ENCODE assay signal across 17 mouse cellular contexts in genomic region chr6:135183961-135184360, GRCm38 (mm10). TPM values are rescaled to one million over a fixed set of nuclear protein-coding genes. Genes with fewer than 3 reads are reported as not detected.
DNase-seq lines count a peak whose midpoint lies in the region; ATAC-seq and TF ChIP-seq lines count a peak whose summit lies in the region.
"Had no signal": no experiment of that assay in that cellular context is flagged by ENCODE, and none has a peak within 500 bp of the region (broad histone marks: within the 10 kb centered on the region; RNA-seq: fewer than 3 reads in every experiment).

No protein-coding gene starts in this region.

- no peak for TF ChIP-seq POLR2A in CH12.LX (IDR thresholded peaks at IDR 0.05; ENCODE audit: low read depth, low read length)

- no peaks in the 10 kb centered on the region for H3K9me3 ChIP-seq in kidney, postnatal 0 days (replicated peaks; ENCODE audit: low read length)
- no peaks in the 10 kb centered on the region for H3K9me3 ChIP-seq in kidney, embryonic 16.5 days (ENCODE audit: low read length)
- H3K9me3 ChIP-seq in CH12.LX (replicated peaks; ENCODE audit: low read length), result no peaks in the 10 kb centered on the region
- H3K9me3 ChIP-seq: forebrain, embryonic 12.5 days; limb, embryonic 12.5 days; neural tube, embryonic 13.5 days; stomach, embryonic 15.5 days had no signal

- peak; percentile 62 for TF ChIP-seq CTCF in kidney, postnatal 0 days (IDR thresholded peaks at IDR 0.05; ENCODE audit: low read depth)
- TF ChIP-seq CTCF in CH12.LX (conservative IDR thresholded peaks at IDR 0.05 in 1 of 2, IDR thresholded peaks at IDR 0.05 in 1 of 2; ENCODE audit: low read depth in 2 of 2, low read length in 2 of 2), result peak in 1 of 2 experiments; percentile 45; a peak in 2 of 4 replicates

- H3K4me2 ChIP-seq in kidney, postnatal 0 days (ENCODE audit: low read length), result no peak overlapping the region
- H3K4me2 ChIP-seq in kidney, embryonic 16.5 days (replicated peaks; ENCODE audit: low read depth, low read length), result no peak overlapping the region
- H3K4me2 ChIP-seq in CH12.LX (ENCODE audit: insufficient read depth, low read depth, poor library complexity, severe bottlenecking), result no peak overlapping the region
- H3K4me2 ChIP-seq: forebrain, embryonic 12.5 days; limb, embryonic 12.5 days; neural tube, embryonic 13.5 days; stomach, embryonic 15.5 days had no signal

- dilution Hi-C loops in CH12.LX (cut with MboI; ENCODE audit: extremely low pct_ligation_motif_present, extremely low pct_unique_long_range_greater_than_20kb, low sequenced_read_pairs), result no loop called here

- no peak overlapping the region for H3K9ac ChIP-seq in kidney, postnatal 0 days (ENCODE audit: low read depth, low read length)
- H3K9ac ChIP-seq in kidney, embryonic 16.5 days (replicated peaks; ENCODE audit: low read length), result no peak overlapping the region
- H3K9ac ChIP-seq in CH12.LX (ENCODE audit: insufficient read depth, low read depth), result no peak overlapping the region
- H3K9ac ChIP-seq: forebrain, embryonic 12.5 days; limb, embryonic 12.5 days; neural tube, embryonic 13.5 days; stomach, embryonic 15.5 days had no signal

- no peaks in the 10 kb centered on the region for H3K27me3 ChIP-seq in kidney, postnatal 0 days (ENCODE audit: insufficient read depth, low read length)
- 0 out of 2 replicates have a peak, but pooled peaks cover 4% of the 10 kb centered on the region for H3K27me3 ChIP-seq in kidney, embryonic 16.5 days (ENCODE audit: insufficient read depth, low read length)
- H3K27me3 ChIP-seq in CH12.LX (replicated peaks), result no peaks in the 10 kb centered on the region
- H3K27me3 ChIP-seq: forebrain, embryonic 12.5 days; neural tube, embryonic 13.5 days; stomach, embryonic 15.5 days had no signal

- H3K36me3 ChIP-seq in kidney, postnatal 0 days (ENCODE audit: insufficient read depth, low read length), result no peaks in the 10 kb centered on the region
- H3K36me3 ChIP-seq in kidney, embryonic 16.5 days (ENCODE audit: insufficient read depth, low read length), result no peaks in the 10 kb centered on the region
- H3K36me3 ChIP-seq in CH12.LX (replicated peaks in 1 of 2; ENCODE audit: control insufficient read depth in 1 of 2, insufficient read depth in 1 of 2, low read length in 1 of 2), result no peaks in the 10 kb centered on the region
- H3K36me3 ChIP-seq: forebrain, embryonic 12.5 days; limb, embryonic 12.5 days; neural tube, embryonic 13.5 days; stomach, embryonic 15.5 days had no signal

- no peak overlapping the region for H3K27ac ChIP-seq in kidney, postnatal 0 days
- no peak overlapping the region for H3K27ac ChIP-seq in kidney, embryonic 16.5 days (ENCODE audit: low read length)
- H3K27ac ChIP-seq in CH12.LX (ENCODE audit: insufficient read depth, low read depth), result no peak overlapping the region
- H3K27ac ChIP-seq: forebrain, embryonic 12.5 days; limb, embryonic 12.5 days; neural tube, embryonic 13.5 days; stomach, embryonic 15.5 days had no signal

- no peak for TF ChIP-seq EP300 in CH12.LX (IDR thresholded peaks at IDR 0.05; ENCODE audit: low read length)

- no peaks in the 10 kb centered on the region for H3K79me2 ChIP-seq in CH12.LX (replicated peaks; ENCODE audit: control insufficient read depth, extremely low read depth, insufficient read depth, poor library complexity, severe bottlenecking)

- peak; percentile 45 for DNase-seq in kidney, postnatal 0 days (ENCODE audit: low spot score)
- DNase-seq in CH12.LX (ENCODE audit: extremely low read depth), result peak; percentile 55
- DNase-seq in lung, postnatal 14 days, result peak; percentile 14
- DNase-seq in urinary bladder, postnatal 25 days (ENCODE audit: low spot score), result no peak
- DNase-seq in adrenal gland, adult 18-20 months (ENCODE audit: low spot score in 2 of 2), result no peak
- no peak for DNase-seq in adrenal gland, adult 8-10 months
- DNase-seq: heart, adult 11 months; heart, postnatal 4 days; midbrain, embryonic 14.5 days; right cerebral cortex, adult 18-20 months had no signal

- WGBS in kidney, postnatal 0 days, result 18% methylated on average over 8 of the region's 8 CpGs
- 15% methylated on average over 8 of the region's 8 CpGs for WGBS in kidney, embryonic 16.5 days

- no peak overlapping the region for H3K4me3 ChIP-seq in kidney, postnatal 0 days (replicated peaks; ENCODE audit: low read depth, low read length)
- H3K4me3 ChIP-seq in kidney, embryonic 16.5 days (ENCODE audit: low read length), result no peak overlapping the region
- no peak overlapping the region for H3K4me3 ChIP-seq in CH12.LX (replicated peaks in 1 of 3; ENCODE audit: low read depth in 2 of 3, low read length in 2 of 3, poor library complexity in 1 of 3)
- H3K4me3 ChIP-seq: forebrain, embryonic 12.5 days; limb, embryonic 12.5 days; neural tube, embryonic 13.5 days; stomach, embryonic 15.5 days had no signal

- TF ChIP-seq RAD21 in CH12.LX (IDR thresholded peaks at IDR 0.05; ENCODE audit: low read depth, low read length), result peak; percentile 51

- no peaks in the 10 kb centered on the region for H3K4me1 ChIP-seq in kidney, postnatal 0 days (replicated peaks; ENCODE audit: insufficient read depth, low read length)
- peaks cover 11% of the 10 kb centered on the region; the same call in 1 of the 2 replicates for H3K4me1 ChIP-seq in kidney, embryonic 16.5 days (ENCODE audit: insufficient read depth, low read length)
- peaks cover 0 to 30% of the 10 kb centered on the region in 2 experiments; a peak in 2 of 4 replicates for H3K4me1 ChIP-seq in CH12.LX (ENCODE audit: control insufficient read depth in 1 of 2, insufficient read depth in 2 of 2)
- H3K4me1 ChIP-seq: forebrain, embryonic 12.5 days; limb, embryonic 12.5 days; stomach, embryonic 15.5 days had no signal

- in situ Hi-C loops in CH12.LX (cut with MboI; ENCODE audit: low pct_ligation_motif_present, low pct_unique_long_range_greater_than_20kb, low sequenced_read_pairs), result no loop called here

- ATAC-seq in kidney, postnatal 0 days (replicated peaks; ENCODE audit: low FRiP score, low read depth), result no peak
- no peak for ATAC-seq in kidney, embryonic 16.5 days (ENCODE audit: low FRiP score, low TSS enrichment)
- ATAC-seq in erythroblast, adult 5-6 weeks (replicated peaks; ENCODE audit: low FRiP score, poor library complexity, severe bottlenecking), result peak; percentile 84
- ATAC-seq: activated CD4-positive, CD25-positive, alpha-beta regulatory T cell, adult 4 months had no signal

TF ChIP-seq in CH12.LX, 34 proteins besides CTCF, POLR2A, EP300 and RAD21:
- TF ChIP-seq USF1 (IDR thresholded peaks at IDR 0.05; ENCODE audit: low read depth, low read length) (no peak), MAZ (IDR thresholded peaks at IDR 0.05; ENCODE audit: low read depth, low read length) (no peak), KAT2A (IDR thresholded peaks at IDR 0.05; ENCODE audit: insufficient replicate concordance, low read length) (no peak), ETS1 (conservative IDR thresholded peaks at IDR 0.05; ENCODE audit: low read depth, low read length) (0 out of 2 replicates have a peak, but pooled peaks have one; percentile 9), HCFC1 (IDR thresholded peaks at IDR 0.05; ENCODE audit: low read depth, low read length) (no peak), NELFE (IDR thresholded peaks at IDR 0.05; ENCODE audit: low read depth, low read length) (no peak), ZKSCAN1 (IDR thresholded peaks at IDR 0.05; ENCODE audit: borderline replicate concordance, low read depth, low read length) (no peak), MAX (IDR thresholded peaks at IDR 0.05; ENCODE audit: low read length) (no peak), ELF1 (IDR thresholded peaks at IDR 0.05; ENCODE audit: low read depth, low read length) (peak; percentile 30; the same call in 1 of the 2 replicates), RCOR1 (conservative IDR thresholded peaks at IDR 0.05; ENCODE audit: low read depth, low read length) (no peak), JUND (conservative IDR thresholded peaks at IDR 0.05; ENCODE audit: low read depth, low read length) (no peak), SMC3 (IDR thresholded peaks at IDR 0.05; ENCODE audit: low read depth, low read length) (no peak), POLR2AphosphoS2 (IDR thresholded peaks at IDR 0.05; ENCODE audit: low read depth, low read length) (no peak), PAX5 (IDR thresholded peaks at IDR 0.05; ENCODE audit: low read length) (no peak), TBP (conservative IDR thresholded peaks at IDR 0.05; ENCODE audit: low read depth, low read length) (no peak), UBTF (IDR thresholded peaks at IDR 0.05; ENCODE audit: low read depth, low read length) (no peak), MEF2A (IDR thresholded peaks at IDR 0.05; ENCODE audit: borderline replicate concordance, low read depth, low read length) (no peak)

RNA-seq across cellular contexts. Expression of gene Fam234b, which starts 13.8 kb away (rescaled TPM):
- polyA plus RNA-seq in kidney, postnatal 0 days (2015; fragmentation: Nextera tagmentation; extraction: Ambion mirVana), result 31.8 and 34.8 TPM in 2 replicates
- 41.1 and 42.9 TPM in 2 replicates for polyA plus RNA-seq in kidney, embryonic 16.5 days (2015; fragmentation: Nextera tagmentation; extraction: Ambion mirVana)
- 0.04 TPM in 2 replicates for total RNA-seq in CH12.LX (2012; rRNA removed)
- total RNA-seq in CH12.LX (2014; rRNA removed), result 0.20 and 0.23 TPM in 2 replicates
- 0.49 and 0.76 TPM in 2 replicates for polyA plus RNA-seq in CH12.LX (2012; ENCODE audit: insufficient read length, low read depth)
- 96.6 and 108 TPM in 2 replicates for total RNA-seq in erythroblast, adult 5-6 weeks (2015; ENCODE audit: low replicate concordance)
- 155 and 168 TPM in 2 replicates for total RNA-seq in erythroblast, adult 5-6 weeks (2017; ENCODE audit: low replicate concordance)
- total RNA-seq in adrenal gland, adult 18-20 months (2021), result 10 to 100 TPM; 14.7 to 16.9 TPM
- total RNA-seq in adrenal gland, adult 8-10 months (2022), result 10 to 100 TPM; 26.3 to 39.8 (median 36.7) TPM

RNA-seq across cellular contexts. Expression of gene Hebp1, which starts 13.9 kb away (rescaled TPM):
- 48.0 and 52.3 TPM in 2 replicates for polyA plus RNA-seq in kidney, postnatal 0 days (2015; fragmentation: Nextera tagmentation; extraction: Ambion mirVana)
- 34.6 and 41.5 TPM in 2 replicates for polyA plus RNA-seq in kidney, embryonic 16.5 days (2015; fragmentation: Nextera tagmentation; extraction: Ambion mirVana)
- total RNA-seq in CH12.LX (2012; rRNA removed), result not detected in 2 replicates
- not detected in 2 replicates for total RNA-seq in CH12.LX (2014; rRNA removed)
- polyA plus RNA-seq in CH12.LX (2012; ENCODE audit: insufficient read length, low read depth), result not detected in 2 replicates
- 72.1 and 87.8 TPM in 2 replicates for total RNA-seq in erythroblast, adult 5-6 weeks (2015; ENCODE audit: low replicate concordance)
- total RNA-seq in erythroblast, adult 5-6 weeks (2017; ENCODE audit: low replicate concordance), result 143 and 274 TPM in 2 replicates
- total RNA-seq in adrenal gland, adult 18-20 months (2021), result 10 to 100 TPM; 17.3 to 46.7 TPM
- 10 to 100 TPM; 13.4 to 37.5 (median 24.8) TPM for total RNA-seq in adrenal gland, adult 8-10 months (2022)

Comparison
In these comparisons a context has a peak if more than half of its experiments do, and no peak if none do; other contexts are left out.
1. DNase-seq: peak in kidney, postnatal 0 days (single experiment), CH12.LX (single experiment) and lung, postnatal 14 days (single experiment); none in urinary bladder, postnatal 25 days (single experiment), adrenal gland, adult 18-20 months (0 of 2) and adrenal gland, adult 8-10 months (single experiment).
2. RNA of gene Fam234b, which starts 13.8 kb away (total RNA-seq): 96.6 to 168 TPM in erythroblast, adult 5-6 weeks, 26.3 to 39.8 TPM in adrenal gland, adult 8-10 months and 14.7 to 16.9 TPM in adrenal gland, adult 18-20 months; 0.04 to 0.23 TPM in CH12.LX; every median in the first group is over 10 times any median in the second.
3. RNA of gene Hebp1, which starts 13.9 kb away (total RNA-seq): 72.1 to 274 TPM in erythroblast, adult 5-6 weeks, 17.3 to 46.7 TPM in adrenal gland, adult 18-20 months and 13.4 to 37.5 TPM in adrenal gland, adult 8-10 months; not detected in CH12.LX; every median in the first group is over 10 times any median in the second.